Mouse (Mus musculus) heart, adult 2 months (tissue): Measurements from ENCODE around the gene Zfand4. TPM values are rescaled to one million over a fixed set of nuclear protein-coding genes. Genes with fewer than 3 reads are reported as not detected.
A peak's percentile ranks its signal among the peaks of the same experiment; 100 is the strongest.
"Not testable (repeated sequence)": the region's sequence is repeated elsewhere in the genome, so short reads cannot be mapped to it uniquely, and the experiment has no call there.

Source experiments
- DNase-seq, 2 experiments: peaks; one replicate each; pipeline ENCODE4 v3.0.0; 2021
- H3K27ac ChIP-seq: fragments of 200-600 bp; 2 replicates; pipeline ENCODE4 v1.8.1; 2022
- H3K27me3 ChIP-seq: fragments of 200-500 bp; 2 replicates; pipeline ENCODE4 v1.6.1; 2012; ENCODE audit warnings: mild to moderate bottlenecking, low read length, inconsistent platforms, mixed read lengths; ENCODE audit not compliant: control insufficient read depth, insufficient read depth
- H3K36me3 ChIP-seq: fragments of 200-500 bp; 2 replicates; pipeline ENCODE4 v1.6.1; 2012; ENCODE audit warnings: low read length, inconsistent platforms; ENCODE audit not compliant: control insufficient read depth, insufficient read depth
- H3K4me1 ChIP-seq: fragments of 200-500 bp; 2 replicates; pipeline ENCODE4 v1.6.1; 2011; ENCODE audit warnings: low read length; ENCODE audit not compliant: control insufficient read depth, insufficient read depth
- H3K4me3 ChIP-seq: fragments of 200-600 bp; 2 replicates; pipeline ENCODE4 v1.8.1; 2022
- H3K79me2 ChIP-seq: fragments of 200-500 bp; replicated peaks from 2 replicates; pipeline ENCODE4 v1.6.1; 2012; ENCODE audit warnings: mild to moderate bottlenecking, inconsistent platforms, low read length, moderate library complexity, mixed read lengths; ENCODE audit not compliant: control insufficient read depth, insufficient read depth
- H3K9ac ChIP-seq: fragments of 200-500 bp; 2 replicates; pipeline ENCODE4 v1.6.1; 2012; ENCODE audit warnings: low read depth, mild to moderate bottlenecking, control low read depth, inconsistent platforms, low read length, mixed read lengths
- CTCF ChIP-seq: fragments of 200-600 bp; IDR thresholded peaks from 2 replicates; pipeline ENCODE4 v1.8.1; 2022; ENCODE audit warnings: antibody characterized with exemption, mild to moderate bottlenecking, moderate library complexity
- EP300 ChIP-seq: fragments of 200-500 bp; IDR thresholded peaks from 2 replicates; pipeline ENCODE4 v1.6.1; 2011; ENCODE audit warnings: low read depth, low read length, control low read depth; ENCODE audit not compliant: insufficient read depth
- POLR2A ChIP-seq: fragments of 200-500 bp; IDR thresholded peaks from 2 replicates; pipeline ENCODE4 v1.6.1; 2011; ENCODE audit warnings: mild to moderate bottlenecking, low read depth, low read length, control low read depth; ENCODE audit not compliant: insufficient read depth
- WGBS: fragments of 180-500 bp; shearing (Covaris S2); methylation state at CpG from one replicate; pipeline ENCODE4 v1.1.7; 2018; 5-methylcytosine and 5-hydroxymethylcytosine counted together
- intact Hi-C: fragments of 180-260 bp; cut with DNase I; formaldehyde crosslinking; loops from one replicate; pipeline ENCODE4 v1.15.1; 2025
- long read RNA-seq: library from polyadenylated mRNA; stranded (forward); transcript quantifications from one replicate; pipeline ENCODE4 v2.0.0, GENCODE M21; 2021
- polyA plus RNA-seq: library from polyadenylated mRNA; depleted of rRNA; stranded (reverse); fragments of >200 nt; gene quantifications from 2 replicates; pipeline ENCODE4 v1.2.3, GENCODE M21; 2012; rRNA removed
- total RNA-seq, 2 experiments: library from RNA; stranded (reverse); gene quantifications; 2 replicates each; pipeline ENCODE4 v1.2.3; 2021

Zfand4 gene
- total RNA-seq (1 to 10 TPM; 3.2 to 4.0 TPM), polyA plus RNA-seq (1.8 and 2.9 TPM in 2 replicates)
- long read RNA-seq, partial matches to known transcripts, result 0 of 2 reads
- long read RNA-seq, other reads (novel, unspliced or antisense), result 2 of 2 reads

GRCm38 (mm10) chr6:116264018-116264651, at the start of gene Zfand4:
Gene Zfand4 (plus strand): TSS chr6:116264222.
- Histone ChIP-seq H3K9ac (peak within 1 kb of the TSS; percentile 84), H3K27ac (peak within 1 kb of the TSS; percentile 55), H3K4me3 (peak within 1 kb of the TSS; percentile 39), H3K27me3 (no peaks in the 10 kb centered on the region), H3K79me2 (0 out of 2 replicates have a peak, but pooled peaks cover 2% of the 10 kb centered on the region), H3K36me3 (no peaks in the 10 kb centered on the region), H3K4me1 (no peaks in the 10 kb centered on the region)
- WGBS, result under 1% methylated on average over 66 of the region's 67 CpGs
- intact Hi-C loops, result no loop called here
- DNase-seq, result peak; percentile 94 to 95
- TF ChIP-seq POLR2A, result 0 out of 2 replicates have a peak, but pooled peaks have one; percentile 9
- no peak for TF ChIP-seq CTCF
- no peak for TF ChIP-seq EP300

GRCm38 (mm10) chr6:116227767-116228166, 36.3 kb upstream of the Zfand4 start:
- Histone ChIP-seq H3K27me3 (no peaks in the 10 kb centered on the region), H3K79me2 (no peaks in the 10 kb centered on the region), H3K4me1 (no peaks in the 10 kb centered on the region), H3K36me3 (peaks cover 1% of the 10 kb centered on the region; the same call in 1 of the 2 replicates), H3K27ac (no peak overlapping the region), H3K4me3 (no peak overlapping the region), H3K9ac (no peak overlapping the region)
- intact Hi-C loops, result loop anchor here (2.0 kb wide), 1 partner anchor 217 kb away; no protein-coding TSS in a partner anchor
- TF ChIP-seq CTCF (no peak), EP300 (no peak)
- peak; percentile 52 to 56 for DNase-seq
- WGBS, result 53% methylated on average over 11 of the region's 11 CpGs

- intact Hi-C loops, result loop anchor here (2.0 kb wide), 1 partner anchor 218 kb away; no protein-coding TSS in a partner anchor
Measured at GRCm38 (mm10) chr6:116228785-116229525, 35.1 kb upstream of the Zfand4 start.

DNA sequence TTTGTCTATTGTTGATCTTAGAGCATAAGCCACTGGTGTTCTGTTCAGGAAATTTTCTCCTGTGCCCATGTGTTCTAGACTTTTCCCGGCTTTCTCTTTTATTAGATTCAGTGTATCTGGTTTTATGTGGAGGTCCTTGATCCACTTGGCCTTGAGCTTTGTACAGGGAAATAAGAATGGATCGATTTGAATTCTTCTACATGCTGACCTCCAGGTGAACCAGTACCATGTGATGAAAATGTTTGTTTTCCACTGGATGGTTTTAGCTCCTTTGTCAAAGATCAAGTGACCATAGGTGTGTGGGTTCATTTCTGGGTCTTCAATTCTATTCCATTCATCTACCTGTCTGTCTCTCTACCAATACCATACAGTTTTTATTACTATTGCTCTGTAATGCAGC, 29.2 kb upstream of the Zfand4 start:
- H3K36me3 ChIP-seq, H3K9ac ChIP-seq, H3K27me3 ChIP-seq, DNase-seq, H3K79me2 ChIP-seq, intact Hi-C loops, H3K4me1 ChIP-seq, H3K27ac ChIP-seq, H3K4me3 ChIP-seq: not testable (repeated sequence)
- 96% methylated on average over 2 of the region's 2 CpGs for WGBS

More at GRCm38 (mm10) chr6:116228785-116229525, 35.1 kb upstream of the Zfand4 start:
- no peaks in the 10 kb centered on the region for H3K4me1 ChIP-seq
- no peak overlapping the region for H3K4me3 ChIP-seq
- H3K79me2 ChIP-seq, result no peaks in the 10 kb centered on the region
- H3K27me3 ChIP-seq, result no peaks in the 10 kb centered on the region
- 0 out of 2 replicates have a peak, but pooled peaks have one; percentile 38 for TF ChIP-seq EP300
- peak; percentile 96 for TF ChIP-seq CTCF
- no peak for TF ChIP-seq POLR2A
- no peak overlapping the region for H3K27ac ChIP-seq
- WGBS, result 58% methylated on average over 12 of the region's 12 CpGs
- H3K36me3 ChIP-seq, result peaks cover 1% of the 10 kb centered on the region; the same call in 1 of the 2 replicates
- peak; percentile 75 to 78 for DNase-seq
- H3K9ac ChIP-seq, result no peak overlapping the region

- no peak overlapping the region for H3K9ac ChIP-seq
- no peak overlapping the region for H3K27ac ChIP-seq
- H3K36me3 ChIP-seq, result peaks cover 7% of the 10 kb centered on the region
- no peaks in the 10 kb centered on the region for H3K79me2 ChIP-seq
- TF ChIP-seq CTCF (no peak), EP300 (no peak), POLR2A (no peak)
- DNase-seq, result peak in 1 of 2 experiments; percentile 24
- 22% methylated on average over 5 of the region's 5 CpGs for WGBS
- H3K4me1 ChIP-seq, result no peaks in the 10 kb centered on the region
- intact Hi-C loops, result no loop called here
- no peaks in the 10 kb centered on the region for H3K27me3 ChIP-seq
- H3K4me3 ChIP-seq, result no peak overlapping the region
Measured at GRCm38 (mm10) chr6:116235336-116235735, 28.7 kb upstream of the Zfand4 start.

- Histone ChIP-seq H3K4me1 (no peaks in the 10 kb centered on the region), H3K27ac (no peak overlapping the region), H3K4me3 (no peak overlapping the region), H3K27me3 (no peaks in the 10 kb centered on the region), H3K79me2 (no peaks in the 10 kb centered on the region), H3K36me3 (peaks cover 5% of the 10 kb centered on the region), H3K9ac (no peak overlapping the region)
- whole genome bisulfite sequencing, result 94% methylated on average over 5 of the region's 5 CpGs
- intact Hi-C loops, result no loop called here
- DNase-seq, result no peak
- TF ChIP-seq CTCF, result no peak
- TF ChIP-seq EP300, result no peak
- TF ChIP-seq POLR2A, result no peak
Measured at GRCm38 (mm10) chr6:116238083-116238482, 25.9 kb upstream of the Zfand4 start.
